Mouse (Mus musculus): ENCODE results near the gene Rpa1. TPM values are rescaled to one million over a fixed set of nuclear protein-coding genes. Genes with fewer than 3 reads are reported as not detected.

Gene Rpa1
- polyA plus RNA-seq, 1 experiment from 2014 or later, result 96.3 TPM

- Histone ChIP-seq H3K4me2 (peak overlapping the region; percentile 2; the same call in 1 of the 2 replicates), H3K36me3 (ENCODE audit: control insufficient read depth, insufficient read depth, low read length) (no peaks in the 10 kb centered on the region), H3K9me3 (replicated peaks; ENCODE audit: control insufficient read depth, low read length) (no peaks in the 10 kb centered on the region), H3K4me1 (ENCODE audit: control insufficient read depth, insufficient read depth, low read length) (peaks cover 59% of the 10 kb centered on the region), H3K27me3 (ENCODE audit: control insufficient read depth, insufficient read depth, low read length) (no peaks in the 10 kb centered on the region), H3K9ac (ENCODE audit: low read depth, low read length) (no peak overlapping the region), H3K27ac (ENCODE audit: low read depth, low read length) (peak overlapping the region; percentile 43; the same call in 1 of the 2 replicates), H3K4me3 (ENCODE audit: low read depth, low read length) (no peak overlapping the region)
- no peak for ATAC-seq (replicated peaks; ENCODE audit: insufficient number of reproducible peaks, low FRiP score, low TSS enrichment)
- WGBS (ENCODE audit: insufficient replicate concordance), result 61% methylated on average over 9 of the region's 9 CpGs
Measured at GRCm38 (mm10) chr11:75249588-75249987, 98.5 kb downstream of the Rpa1 start.

Small RNAs within 50 kb of the gene (microRNA-seq; reads per million reads assigned to microRNA genes)
- 0.20 reads per million for gene Gm47300 (ENCODE audit: borderline number of aligned reads)

Other genes starting within 250 kb of the Rpa1 start
- 2.5 and 3.0 TPM in 2 replicates for gene Hic1, start 178.8 kb downstream of the Rpa1 start, polyA plus RNA-seq (2014; fragmentation: Nextera tagmentation; extraction: Ambion mirVana)
- 23.4 and 24.6 TPM in 2 replicates for gene Ovca2, start 169.5 kb downstream of the Rpa1 start, polyA plus RNA-seq (2014; fragmentation: Nextera tagmentation; extraction: Ambion mirVana)
- gene Dph1, start 157.1 kb downstream of the Rpa1 start, polyA plus RNA-seq (2014; fragmentation: Nextera tagmentation; extraction: Ambion mirVana), result 16.5 and 21.0 TPM in 2 replicates
- 12.7 and 16.8 TPM in 2 replicates for gene Rtn4rl1, start 154.5 kb downstream of the Rpa1 start, polyA plus RNA-seq (2014; fragmentation: Nextera tagmentation; extraction: Ambion mirVana)
- 12.3 and 14.7 TPM in 2 replicates for gene Smyd4, start 109 bp upstream of the Rpa1 start, polyA plus RNA-seq (2014; fragmentation: Nextera tagmentation; extraction: Ambion mirVana)
- 50.9 and 55.1 TPM in 2 replicates for gene Serpinf1, start 74.4 kb upstream of the Rpa1 start, polyA plus RNA-seq (2014; fragmentation: Nextera tagmentation; extraction: Ambion mirVana)
- gene Serpinf2, start 91.3 kb upstream of the Rpa1 start, polyA plus RNA-seq (2014; fragmentation: Nextera tagmentation; extraction: Ambion mirVana), result 2.4 and 5.4 TPM in 2 replicates
- gene Wdr81, start 106.4 kb upstream of the Rpa1 start, polyA plus RNA-seq (2014; fragmentation: Nextera tagmentation; extraction: Ambion mirVana), result 3.6 and 4.0 TPM in 2 replicates
- 14.4 and 16.1 TPM in 2 replicates for gene Tlcd2, start 113.4 kb upstream of the Rpa1 start, polyA plus RNA-seq (2014; fragmentation: Nextera tagmentation; extraction: Ambion mirVana)
- 56.1 and 62.1 TPM in 2 replicates for gene Prpf8, start 138.5 kb upstream of the Rpa1 start, polyA plus RNA-seq (2014; fragmentation: Nextera tagmentation; extraction: Ambion mirVana)
- 0.94 and 2.0 TPM in 2 replicates for gene Rilp, start 161.8 kb upstream of the Rpa1 start, polyA plus RNA-seq (2014; fragmentation: Nextera tagmentation; extraction: Ambion mirVana)
- 7.6 and 8.7 TPM in 2 replicates for gene Scarf1, start 165.2 kb upstream of the Rpa1 start, polyA plus RNA-seq (2014; fragmentation: Nextera tagmentation; extraction: Ambion mirVana)
- gene Slc43a2, start 183.4 kb upstream of the Rpa1 start, polyA plus RNA-seq (2014; fragmentation: Nextera tagmentation; extraction: Ambion mirVana), result 2.7 and 4.2 TPM in 2 replicates
- gene Pitpna, start 239.8 kb upstream of the Rpa1 start, polyA plus RNA-seq (2014; fragmentation: Nextera tagmentation; extraction: Ambion mirVana), result 57.1 and 59.7 TPM in 2 replicates

Measured in heart, embryonic 11.5 days (tissue).